ENCODE assay signal across 32 mouse cellular contexts in genomic region chr16:38389284-38389893, GRCm38 (mm10). TPM values are rescaled to one million over a fixed set of nuclear protein-coding genes. Genes with fewer than 3 reads are reported as not detected.
A peak's percentile ranks its signal among the peaks of the same experiment; 100 is the strongest.
DNase-seq lines count a peak whose midpoint lies in the region; TF ChIP-seq lines count a peak whose summit lies in the region.
"Had no signal": no experiment of that assay in that cellular context is flagged by ENCODE, and none has a peak within 500 bp of the region (broad histone marks: within the 10 kb centered on the region; RNA-seq: fewer than 3 reads in every experiment).

No protein-coding gene starts in this region.

- peak overlapping the region; percentile 29; the same call in 1 of the 2 replicates for H3K27ac ChIP-seq in gastrocnemius, adult 2 months
- H3K27ac ChIP-seq: forebrain, embryonic 10.5 days; forebrain, embryonic 13.5 days; heart, adult 2 months; heart, embryonic 10.5 days; hindbrain, embryonic 12.5 days; hindbrain, embryonic 15.5 days had no signal

- H3K4me3 ChIP-seq in gastrocnemius, adult 2 months = no peak overlapping the region
- H3K4me3 ChIP-seq in myocyte = no peak overlapping the region
- H3K4me3 ChIP-seq: forebrain, embryonic 10.5 days; forebrain, embryonic 13.5 days; heart, adult 2 months; heart, embryonic 10.5 days; hindbrain, embryonic 12.5 days; hindbrain, embryonic 15.5 days had no signal

- no peak for TF ChIP-seq POLR2A in myocyte (IDR thresholded peaks at IDR 0.05; ENCODE audit: insufficient read length, low read depth)

- no peaks in the 10 kb centered on the region for H3K36me3 ChIP-seq in myocyte (ENCODE audit: control insufficient read depth, insufficient read depth)
- H3K36me3 ChIP-seq: forebrain, embryonic 10.5 days; heart, embryonic 10.5 days; hindbrain, embryonic 12.5 days; hindbrain, embryonic 15.5 days had no signal

- intact Hi-C loops in gastrocnemius, adult 2 months (cut with DNase I) = no loop called here
- intact Hi-C loops in gastrocnemius, postnatal 14 days (cut with DNase I; ENCODE audit: low total_unique reads) = no loop called here

- H3ac ChIP-seq in myocyte (ENCODE audit: control insufficient read depth, insufficient read length) = no peak overlapping the region

- H3K27me3 ChIP-seq in myocyte (ENCODE audit: control insufficient read depth, insufficient read depth, insufficient read length) = no peaks in the 10 kb centered on the region
- H3K27me3 ChIP-seq: forebrain, embryonic 13.5 days; hindbrain, embryonic 12.5 days; hindbrain, embryonic 15.5 days had no signal

- no peak for TF ChIP-seq CTCF in gastrocnemius, adult 2 months (IDR thresholded peaks at IDR 0.05)

- H3K79me2 ChIP-seq in myocyte (ENCODE audit: control insufficient read depth, insufficient read depth) = no peaks in the 10 kb centered on the region

- peak overlapping the region; percentile 56 for H3K4me2 ChIP-seq in myocyte (ENCODE audit: low read depth)
- H3K4me2 ChIP-seq: forebrain, embryonic 13.5 days; hindbrain, embryonic 12.5 days; hindbrain, embryonic 15.5 days had no signal

- peak; percentile 41 to 81 for DNase-seq in adrenal gland, adult (ENCODE audit: inconsistent age in 2 of 2, low spot score in 1 of 2)
- DNase-seq in adrenal gland, postnatal 36 days = no peak
- DNase-seq in gastrocnemius, adult 2 months = no peak
- no peak for DNase-seq in gastrocnemius, postnatal 14 days
- peak; percentile 43 for DNase-seq in 3T3-L1 (ENCODE audit: low read depth, low spot score)
- no peak for DNase-seq in layer of hippocampus, adult 11-12 months (ENCODE audit: low spot score)
- DNase-seq: B cell, adult 2 months; cerebellum, adult 11-12 months; cerebellum, adult 8-10 months; cerebellum, postnatal 10 days; gastrocnemius, postnatal 25 days; heart, adult 2 months had no signal

TF ChIP-seq in myocyte, 11 proteins besides CTCF, POLR2A, EP300 and RAD21:
- TF ChIP-seq CEBPB (IDR thresholded peaks at IDR 0.05; ENCODE audit: insufficient read depth, poor library complexity, severe bottlenecking) (no peak), MYOD1 (IDR thresholded peaks at IDR 0.05; ENCODE audit: control insufficient read depth in 1 of 3, insufficient read length in 2 of 3, low read depth in 2 of 3) (peak; percentile 28 to 91 (median 75)), POLR2AphosphoS2 (IDR thresholded peaks at IDR 0.05; ENCODE audit: insufficient read length, low read depth) (no peak), MYOG (IDR thresholded peaks at IDR 0.05; ENCODE audit: control insufficient read depth in 1 of 3, insufficient read depth in 1 of 3, insufficient read length in 2 of 3, low read depth in 2 of 3) (peak; percentile 66 to 92 (median 87)), USF1 (IDR thresholded peaks at IDR 0.05; ENCODE audit: low read depth) (no peak), REST (IDR thresholded peaks at IDR 0.05; ENCODE audit: insufficient read depth, insufficient read length) (no peak), TCF12 (IDR thresholded peaks at IDR 0.05; ENCODE audit: insufficient read depth, poor library complexity, severe bottlenecking) (peak; percentile 83), TCF3 (IDR thresholded peaks at IDR 0.05; ENCODE audit: insufficient read length, low read depth) (peak; percentile 49), SRF (IDR thresholded peaks at IDR 0.05; ENCODE audit: control insufficient read depth, insufficient read length, low read depth) (peak; percentile 46), MAX (IDR thresholded peaks at IDR 0.05; ENCODE audit: low read depth) (no peak), E2F4 (IDR thresholded peaks at IDR 0.05; ENCODE audit: insufficient read depth) (no peak)
TF ChIP-seq in myocyte: peak in this region for 5.

RNA-seq across cellular contexts. Expression of gene Popdc2, which starts 27.4 kb away (rescaled TPM):
- total RNA-seq in adrenal gland, postnatal 36 days (2021) = 1 to 10 TPM; 1.3 to 1.8 TPM
- total RNA-seq in gastrocnemius, adult 2 months (2021) = 10 to 100 TPM; 55.5 to 61.6 TPM
- total RNA-seq in gastrocnemius, postnatal 14 days (2021) = 10 to 100 TPM; 56.1 to 66.9 TPM
- 10.5 TPM for polyA plus RNA-seq in myocyte (2012; fragmentation: generic; extraction: Trizol)

RNA-seq across cellular contexts. Expression of gene Gm21987, which starts 42.5 kb away (rescaled TPM):
- under 1 TPM in 1 of 2 experiments, not detected in 1; 0.95 TPM for total RNA-seq in adrenal gland, postnatal 36 days (2021)
- total RNA-seq in gastrocnemius, adult 2 months (2021) = not detected
- total RNA-seq in gastrocnemius, postnatal 14 days (2021) = not detected
- 0.16 TPM for polyA plus RNA-seq in myocyte (2012; fragmentation: generic; extraction: Trizol)
- total RNA-seq: adrenal gland, adult 18-20 months; ES-E14; gastrocnemius, adult 18-20 months; gastrocnemius, postnatal 25 days; heart, adult 2 months; heart, postnatal 25 days; hematopoietic stem cell, adult 5-6 weeks had no signal
- polyA plus RNA-seq: activated CD4-positive, CD25-positive, alpha-beta regulatory T cell, adult 4 months; brain, embryonic 14.5 days; CD4-positive, CD25-positive, alpha-beta regulatory T cell, adult 4 months; embryonic facial prominence, embryonic 14.5 days; forebrain, embryonic 10.5 days; forebrain, embryonic 13.5 days; forebrain, embryonic 16.5 days; gonadal fat pad, adult 2 months; heart, adult 2 months; hindbrain, embryonic 12.5 days; hindbrain, embryonic 15.5 days had no signal

RNA-seq across cellular contexts. Expression of gene Cox17, which starts 42.6 kb away (rescaled TPM):
- 100 to 1,000 TPM; 288 to 296 TPM for total RNA-seq in adrenal gland, postnatal 36 days (2021)
- 100 to 1,000 TPM; 138 to 190 TPM for total RNA-seq in gastrocnemius, adult 2 months (2021)
- 100 to 1,000 TPM; 134 to 137 TPM for total RNA-seq in gastrocnemius, postnatal 14 days (2021)
- 653 TPM for polyA plus RNA-seq in myocyte (2012; fragmentation: generic; extraction: Trizol)

RNA-seq across cellular contexts. Expression of gene Pla1a, which starts 43.6 kb away (rescaled TPM):
- 10 to 100 TPM; 16.4 to 45.3 TPM for total RNA-seq in adrenal gland, postnatal 36 days (2021)
- 1 to 10 TPM; 5.3 to 6.3 TPM for total RNA-seq in gastrocnemius, adult 2 months (2021)
- 1 to 10 TPM; 3.8 to 4.7 TPM for total RNA-seq in gastrocnemius, postnatal 14 days (2021)
- 13.9 TPM for polyA plus RNA-seq in myocyte (2012; fragmentation: generic; extraction: Trizol)
- total RNA-seq: hematopoietic stem cell, adult 5-6 weeks had no signal
- polyA plus RNA-seq: activated CD4-positive, CD25-positive, alpha-beta regulatory T cell, adult 4 months; embryonic facial prominence, embryonic 11.5 days; forebrain, embryonic 10.5 days had no signal

RNA-seq across cellular contexts. Expression of gene Maats1, which starts 47.4 kb away (rescaled TPM):
- under 1 TPM; 0.66 to 0.70 TPM for total RNA-seq in adrenal gland, postnatal 36 days (2021)
- total RNA-seq in gastrocnemius, adult 2 months (2021) = not detected
- total RNA-seq in gastrocnemius, postnatal 14 days (2021) = not detected
- 1.1 TPM for polyA plus RNA-seq in myocyte (2012; fragmentation: generic; extraction: Trizol)
- total RNA-seq: gastrocnemius, adult 18-20 months; gastrocnemius, postnatal 25 days; heart, adult 2 months; heart, postnatal 25 days; hematopoietic stem cell, adult 5-6 weeks had no signal
- polyA plus RNA-seq: heart, embryonic 14.5 days; intestine, embryonic 14.5 days had no signal

Comparison
In these comparisons a context has a peak if more than half of its experiments do, and no peak if none do; other contexts are left out.
1. DNase-seq: peak in adrenal gland, adult (2 of 2) and 3T3-L1 (single experiment); none in adrenal gland, postnatal 36 days (0 of 2), gastrocnemius, adult 2 months (single experiment), gastrocnemius, postnatal 14 days (single experiment) and layer of hippocampus, adult 11-12 months (single experiment).
2. RNA of gene Popdc2, which starts 27.4 kb away (total RNA-seq): 56.1 to 66.9 TPM in gastrocnemius, postnatal 14 days and 55.5 to 61.6 TPM in gastrocnemius, adult 2 months; 1.3 to 1.8 TPM in adrenal gland, postnatal 36 days; every median in the first group is over 10 times any median in the second.